Mouse (Mus musculus): Measurements from ENCODE around the gene Ttc19.
A peak's percentile ranks its signal among the peaks of the same experiment; 100 is the strongest.
"Not testable (repeated sequence)": the region's sequence is repeated elsewhere in the genome, so short reads cannot be mapped to it uniquely, and the experiment has no call there.

Gene Ttc19

DNA sequence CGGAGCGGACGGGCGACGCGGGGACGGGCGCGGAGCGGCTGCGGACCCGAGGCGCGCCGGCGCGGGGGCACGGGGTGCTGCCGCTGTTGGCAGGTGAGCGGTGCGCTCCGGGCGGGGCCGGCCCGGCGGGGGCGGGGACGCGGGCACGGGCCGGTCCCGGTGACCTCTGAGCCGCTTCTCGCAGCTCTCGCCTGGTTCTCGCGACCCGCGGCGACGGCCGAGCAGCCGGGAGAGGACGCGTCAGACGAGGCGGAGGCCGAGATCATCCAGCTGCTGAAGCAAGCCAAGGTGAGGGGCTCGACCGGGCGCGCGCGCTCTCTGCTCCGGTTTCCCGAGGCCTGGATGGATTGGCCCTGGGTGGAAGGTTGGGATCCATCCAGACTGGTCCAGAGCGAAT lies 326 bp downstream of the Ttc19 start:
- DNase-seq (ENCODE audit: extremely low spot score, low spot score): no peak

DNA sequence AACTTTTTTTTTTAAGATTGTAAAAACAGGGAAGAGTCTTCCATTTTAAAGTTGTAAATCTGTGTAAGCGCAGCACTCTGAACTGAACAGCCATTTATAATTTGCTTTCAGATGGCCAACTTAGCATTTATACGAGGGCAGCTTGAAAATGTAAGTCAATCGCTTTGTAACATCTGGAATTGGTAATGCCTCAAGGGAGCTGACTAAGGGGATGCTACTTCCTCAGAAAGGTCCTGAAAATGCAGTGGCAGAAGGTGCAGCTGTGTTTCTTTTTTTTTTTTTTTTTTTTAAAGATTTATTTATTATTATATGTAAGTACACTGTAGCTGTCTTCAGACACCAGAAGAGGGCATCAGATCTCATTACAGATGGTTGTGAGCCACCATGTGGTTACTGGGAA lies 2.7 kb downstream of the Ttc19 start:
- not testable (repeated sequence) for DNase-seq (ENCODE audit: extremely low spot score, low spot score)

DNA sequence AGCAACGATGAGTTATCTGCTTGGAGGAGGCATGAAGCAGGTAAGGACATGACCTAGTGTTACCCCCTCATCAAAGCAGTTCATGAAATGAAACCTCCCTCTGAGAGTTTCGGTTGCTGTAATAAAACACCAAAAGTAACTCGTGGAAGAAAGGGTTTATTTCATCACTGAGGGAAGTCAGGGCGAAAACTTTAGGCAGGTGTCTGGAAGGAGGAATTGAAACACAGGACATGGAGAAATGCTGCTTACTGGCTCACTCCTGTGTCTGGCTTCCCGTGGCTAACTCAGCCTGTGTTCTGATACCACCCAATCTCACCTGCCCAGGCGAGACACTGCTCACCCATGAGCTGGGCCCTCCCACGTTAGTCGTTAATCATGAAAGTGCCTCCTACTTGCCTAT lies 3.7 kb downstream of the Ttc19 start:
- no peak for DNase-seq (ENCODE audit: extremely low spot score, low spot score)

DNA sequence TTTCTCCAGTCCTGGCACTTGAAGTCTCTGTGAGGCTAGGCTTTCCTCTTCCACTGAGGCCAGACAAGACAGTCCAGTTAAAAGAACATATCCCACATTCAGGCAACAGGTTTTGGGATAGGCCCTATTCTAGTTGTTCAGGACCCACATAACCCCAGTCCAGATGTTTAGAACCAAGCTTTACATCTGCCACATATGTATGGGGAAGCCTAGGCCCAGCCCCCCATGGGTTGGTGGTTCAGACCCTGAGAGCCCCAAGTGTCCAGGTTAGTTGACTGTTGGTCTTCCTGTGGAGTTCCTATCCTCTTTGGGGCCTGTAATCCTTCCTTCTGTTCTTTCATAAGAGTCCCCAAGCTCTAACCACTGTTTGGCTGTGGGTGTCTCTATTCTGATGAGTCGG lies 6.4 kb downstream of the Ttc19 start:
- DNase-seq (ENCODE audit: extremely low spot score, low spot score): no peak

DNA sequence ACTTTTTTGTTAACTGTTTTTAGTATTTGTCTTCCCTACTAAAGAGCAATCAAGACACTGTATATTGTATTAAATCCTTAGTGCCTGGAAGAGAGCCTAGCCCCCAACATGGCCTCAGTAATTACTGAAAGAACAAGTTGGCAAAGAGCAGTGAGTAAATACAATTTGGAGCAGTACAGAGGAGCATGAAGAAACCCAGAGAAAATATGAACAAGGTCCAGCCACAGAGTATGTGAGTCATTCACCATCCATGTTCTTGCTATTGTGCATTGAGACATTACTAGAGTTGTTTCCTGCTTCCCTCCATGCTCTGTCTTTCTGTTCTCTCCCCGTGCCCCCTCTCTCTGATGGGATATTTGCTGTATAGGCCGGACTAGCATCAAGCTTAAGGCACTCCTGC lies 12.8 kb downstream of the Ttc19 start:
- DNase-seq (ENCODE audit: extremely low spot score, low spot score): no peak

DNA sequence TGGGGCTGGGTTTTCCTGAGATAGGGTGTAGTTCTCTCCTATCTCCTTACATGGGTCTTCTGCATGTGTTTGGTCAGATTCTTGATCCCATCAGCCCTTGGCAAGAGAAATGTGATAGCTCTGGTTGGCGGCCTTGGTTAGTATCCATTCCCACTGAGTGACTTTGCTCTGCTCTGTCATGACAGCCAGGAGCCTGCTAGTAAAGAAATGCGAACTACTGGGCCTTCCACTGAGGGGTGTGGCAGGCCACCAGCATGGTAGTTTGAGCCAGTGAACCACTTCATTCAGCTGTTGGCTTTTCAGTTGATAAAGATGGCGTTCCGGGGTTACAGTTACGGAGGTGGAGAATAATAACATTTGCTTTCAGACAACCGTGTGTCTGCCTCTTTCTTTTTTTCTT lies 17.6 kb downstream of the Ttc19 start:
- no peak for DNase-seq (ENCODE audit: extremely low spot score, low spot score)

DNA sequence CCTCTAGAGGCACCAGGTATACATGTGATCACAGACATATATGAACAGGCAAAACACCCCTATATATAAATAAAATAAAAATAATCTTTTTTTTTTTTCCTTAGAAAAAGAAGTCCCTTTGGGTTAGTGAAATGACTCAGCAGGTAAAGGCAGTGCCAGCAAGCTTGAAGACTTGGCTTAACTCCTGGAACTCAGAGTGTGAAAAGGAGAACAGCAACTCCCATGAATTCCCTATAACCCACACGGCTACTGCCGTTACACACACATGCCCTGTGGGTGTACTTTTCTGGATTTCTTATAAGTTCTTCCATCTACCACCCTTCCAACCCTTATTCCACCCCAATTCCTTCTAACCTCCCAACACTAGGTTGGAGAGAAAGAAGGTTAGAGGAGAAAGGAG lies 24.6 kb downstream of the Ttc19 start:
- no peak for DNase-seq (ENCODE audit: extremely low spot score, low spot score)

DNA sequence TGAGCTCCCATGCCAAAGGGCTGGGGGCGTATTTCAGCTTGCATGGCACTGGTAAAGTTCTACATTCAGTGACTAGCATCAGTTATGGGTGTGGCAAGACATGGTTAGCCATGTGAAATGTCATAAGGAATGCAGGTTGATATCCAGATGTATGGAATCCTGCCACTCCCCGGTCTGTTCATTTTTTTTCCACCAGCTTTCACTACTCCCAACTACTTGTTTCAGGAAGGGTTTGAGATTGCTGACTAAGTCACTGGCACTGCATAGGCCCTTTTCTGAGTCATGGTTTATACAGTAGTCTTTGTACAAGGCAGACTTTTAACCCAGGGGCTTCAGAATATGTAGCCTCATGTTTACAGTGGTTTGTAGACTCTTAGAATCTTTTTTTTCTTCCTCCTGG lies 28.0 kb downstream of the Ttc19 start:
- DNase-seq (ENCODE audit: extremely low spot score, low spot score): no peak

DNA sequence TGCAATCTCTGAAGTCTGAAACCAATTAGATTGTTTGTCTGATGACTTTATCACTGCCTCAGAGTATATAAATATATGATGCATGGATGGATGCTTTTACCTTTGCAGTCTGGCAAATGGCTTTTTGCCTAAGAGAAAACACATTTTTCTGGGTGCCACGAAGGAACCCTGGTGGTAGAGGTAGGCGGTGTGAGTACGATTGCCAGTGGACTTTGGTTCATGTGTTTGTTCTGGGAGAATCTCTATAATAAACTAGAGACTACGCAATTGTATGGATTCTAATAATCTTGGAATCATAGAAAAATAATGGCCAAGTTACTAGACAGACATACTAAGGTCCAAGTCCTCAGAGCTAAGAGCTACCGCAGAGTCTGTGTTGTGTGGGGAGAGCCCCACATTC lies 33.7 kb downstream of the Ttc19 start:
- no peak for DNase-seq (ENCODE audit: extremely low spot score, low spot score)

DNA sequence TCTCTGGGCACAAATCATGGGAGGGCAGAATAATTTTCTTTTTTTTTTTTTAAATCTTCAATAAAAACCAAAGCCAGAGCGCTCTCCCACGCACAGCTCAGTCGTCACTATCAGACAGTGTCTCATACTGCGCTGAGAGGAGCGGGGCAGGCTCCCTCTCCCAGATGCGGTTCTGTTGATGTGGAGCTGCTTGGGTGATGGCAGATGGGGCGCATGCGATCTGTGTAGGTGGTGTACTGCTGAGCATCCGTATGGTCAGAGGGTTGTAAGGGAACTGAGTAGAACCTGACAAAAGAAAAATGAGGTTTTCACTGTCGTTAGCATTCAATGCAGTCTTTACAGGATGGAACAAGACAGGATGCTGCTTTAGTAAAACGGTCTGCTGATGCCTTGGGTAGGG lies 36.5 kb downstream of the Ttc19 start:
- no peak for DNase-seq (ENCODE audit: extremely low spot score, low spot score)

DNA sequence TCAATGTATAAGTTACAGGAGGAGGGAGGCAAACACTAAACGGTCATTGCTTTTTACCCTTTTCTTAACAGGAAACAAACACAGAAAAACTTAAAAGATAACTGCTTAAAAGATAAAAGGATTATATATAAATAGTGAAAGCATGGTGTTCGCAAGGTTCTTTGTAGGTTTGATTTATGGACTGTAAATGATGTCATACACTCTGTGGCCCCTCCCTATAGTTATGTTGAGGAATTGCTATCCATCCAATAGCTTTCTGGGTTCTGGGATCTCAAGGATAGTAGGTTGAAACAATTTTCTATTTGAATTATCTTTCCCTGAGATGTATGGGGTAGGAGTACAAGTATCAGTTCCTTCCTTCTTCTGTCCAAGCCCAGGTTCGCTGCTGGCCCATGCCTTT lies 38.8 kb downstream of the Ttc19 start:
- no peak for DNase-seq (ENCODE audit: extremely low spot score, low spot score)

DNA sequence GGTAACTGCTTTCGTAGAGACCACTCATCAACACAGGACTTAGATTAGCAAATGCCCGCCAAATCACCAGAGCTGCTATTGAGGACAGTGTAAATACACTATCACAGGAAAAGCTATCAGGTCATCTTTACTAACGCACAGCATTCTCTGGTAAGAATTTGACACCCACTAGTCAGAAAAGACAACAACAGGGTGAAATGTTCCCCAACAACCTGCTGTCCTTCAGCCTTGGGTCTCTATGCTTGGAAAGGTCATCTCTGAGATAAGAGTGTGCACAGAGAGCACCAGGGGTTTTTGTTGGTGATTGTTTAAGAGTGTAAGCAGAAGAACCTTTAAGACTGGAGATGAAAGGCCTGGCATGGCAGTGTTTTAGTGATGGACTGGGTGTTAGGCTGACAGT lies 42.4 kb downstream of the Ttc19 start:
- DNase-seq (ENCODE audit: extremely low spot score, low spot score): no peak

DNA sequence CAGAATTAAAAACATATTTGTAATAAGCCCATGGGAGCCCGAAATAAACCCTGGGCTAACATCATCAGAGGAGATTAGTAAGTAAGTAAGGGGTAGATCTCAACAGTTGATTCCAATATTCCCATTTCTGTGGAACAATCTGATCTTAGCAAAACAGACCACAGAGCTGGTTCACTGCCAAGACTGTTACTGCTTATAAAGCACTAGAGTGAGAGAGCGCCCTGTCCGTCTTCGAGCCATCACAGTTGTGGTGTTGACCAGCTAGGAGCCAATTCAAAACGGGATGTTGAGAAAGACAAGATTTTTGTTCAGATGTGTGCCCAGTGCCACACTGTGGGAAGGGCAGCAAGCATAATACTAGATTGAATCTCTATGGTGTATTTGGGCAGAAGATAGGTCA lies 49.9 kb downstream of the Ttc19 start:
- DNase-seq (ENCODE audit: extremely low spot score, low spot score): no peak

DNA sequence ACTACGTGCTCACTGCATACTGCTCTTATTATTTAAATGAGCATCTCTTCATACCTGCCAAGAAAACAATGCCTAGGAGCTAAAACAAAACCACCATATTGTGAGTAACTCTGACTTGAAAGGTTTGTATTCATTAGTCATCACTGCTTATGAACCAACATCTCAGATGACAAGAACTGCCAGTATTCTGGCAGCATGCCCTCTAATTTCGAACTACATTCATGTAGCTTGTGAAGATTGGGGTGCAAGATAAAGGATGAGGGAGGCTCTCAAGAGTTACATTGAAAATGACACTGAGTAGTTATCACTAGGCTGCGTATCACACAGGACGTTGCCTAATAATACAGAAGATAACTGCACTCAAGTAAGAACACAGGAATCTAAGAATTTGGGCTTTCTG lies 51.0 kb downstream of the Ttc19 start:
- peak; percentile 5 for DNase-seq (ENCODE audit: extremely low spot score, low spot score)

DNA sequence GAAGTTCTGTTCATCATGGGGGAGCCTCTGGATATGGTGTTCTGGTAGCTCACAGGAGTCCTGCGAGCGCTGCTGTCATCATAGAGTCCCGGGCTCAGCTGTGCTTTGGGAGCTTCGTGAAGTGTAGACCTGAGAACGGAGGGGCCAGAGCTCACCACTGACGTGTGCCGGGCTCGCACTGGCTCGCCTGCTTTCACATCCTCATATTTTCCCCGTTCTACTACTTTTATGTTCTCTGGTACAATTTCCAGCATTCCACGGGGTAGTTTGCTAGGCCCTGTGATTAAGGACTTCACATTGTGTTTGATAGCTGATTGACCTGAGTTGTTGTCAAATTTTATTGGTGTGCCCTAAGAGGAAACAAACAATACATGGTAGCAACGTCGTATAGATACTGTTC lies 61.7 kb downstream of the Ttc19 start:
- no peak for DNase-seq (ENCODE audit: extremely low spot score, low spot score)

DNA sequence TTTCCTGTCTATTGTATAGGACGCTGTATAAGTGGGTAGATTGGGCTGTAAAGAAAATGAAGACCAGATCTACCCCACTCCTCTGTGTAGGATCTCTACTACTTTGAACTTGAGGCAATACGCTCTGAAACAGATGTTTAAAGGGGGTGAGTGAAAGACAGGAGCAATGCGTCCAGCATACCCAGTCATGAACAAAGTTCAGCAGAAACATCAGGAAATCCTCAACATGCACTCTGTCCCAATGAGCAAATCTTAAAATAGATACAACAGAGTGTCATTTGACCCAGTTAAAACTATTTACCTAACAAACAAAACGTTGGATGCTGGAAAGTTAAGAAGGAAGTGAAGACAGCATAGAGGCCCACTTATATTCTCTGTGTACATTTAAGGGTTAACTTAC lies 70.7 kb downstream of the Ttc19 start:
- DNase-seq (ENCODE audit: extremely low spot score, low spot score): no peak

DNA sequence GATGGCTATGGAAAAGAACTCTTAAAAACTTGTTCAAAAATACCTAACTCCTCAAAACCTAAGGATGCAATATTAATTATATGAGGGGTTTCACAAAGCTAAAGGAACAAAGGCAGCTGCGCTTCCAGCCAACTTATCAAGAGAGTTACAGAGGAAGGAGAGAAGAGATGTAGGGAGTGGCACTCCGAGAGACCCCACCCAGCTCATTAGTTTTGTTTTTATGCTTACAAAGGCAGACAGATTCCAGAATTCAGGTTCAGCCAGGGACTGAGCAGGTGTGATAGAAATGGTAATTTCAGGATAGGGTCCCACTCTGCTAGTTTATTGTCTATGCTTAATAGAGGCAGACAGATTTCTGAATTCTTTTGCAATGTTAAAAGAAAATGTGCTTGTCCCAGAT lies 73.9 kb downstream of the Ttc19 start:
- DNase-seq (ENCODE audit: extremely low spot score, low spot score): no peak

DNA sequence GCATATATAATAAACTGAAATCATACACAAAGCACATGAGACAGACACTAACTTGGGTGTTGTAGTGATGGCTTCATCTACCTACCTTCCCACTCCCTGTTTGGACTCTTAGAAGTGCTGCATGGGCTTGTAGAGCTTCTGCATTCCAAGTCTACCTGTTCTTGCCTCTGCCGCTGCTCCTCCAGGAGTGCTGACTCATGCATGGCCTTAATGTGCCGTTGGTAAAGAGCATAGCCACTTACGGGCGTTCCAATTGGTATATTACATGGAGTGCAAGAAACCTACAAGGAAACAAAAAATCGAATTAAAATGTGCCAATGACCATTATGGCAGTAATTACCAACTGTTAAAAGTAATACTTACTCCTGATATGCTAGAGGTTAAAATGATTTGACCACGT lies 85.6 kb downstream of the Ttc19 start:
- no peak for DNase-seq (ENCODE audit: extremely low spot score, low spot score)

DNA sequence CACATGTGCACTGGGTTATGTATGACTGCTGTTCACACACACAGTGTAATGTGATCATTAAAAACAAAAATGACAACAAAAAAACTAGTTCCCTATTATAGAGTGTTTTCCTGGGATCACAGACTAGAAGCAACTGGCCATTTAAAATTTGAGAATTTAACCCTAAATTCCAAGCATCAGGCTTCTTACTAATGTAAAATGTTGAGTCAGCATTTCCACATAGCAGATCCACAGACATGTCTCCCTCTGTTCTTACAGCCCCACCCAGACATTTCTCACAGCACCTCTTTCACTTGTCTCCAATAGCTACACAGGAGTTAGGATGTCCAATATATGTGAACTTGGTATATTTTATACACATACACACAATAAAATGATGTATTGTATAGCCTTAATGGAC lies 88.7 kb downstream of the Ttc19 start:
- no peak for DNase-seq (ENCODE audit: extremely low spot score, low spot score)

DNA sequence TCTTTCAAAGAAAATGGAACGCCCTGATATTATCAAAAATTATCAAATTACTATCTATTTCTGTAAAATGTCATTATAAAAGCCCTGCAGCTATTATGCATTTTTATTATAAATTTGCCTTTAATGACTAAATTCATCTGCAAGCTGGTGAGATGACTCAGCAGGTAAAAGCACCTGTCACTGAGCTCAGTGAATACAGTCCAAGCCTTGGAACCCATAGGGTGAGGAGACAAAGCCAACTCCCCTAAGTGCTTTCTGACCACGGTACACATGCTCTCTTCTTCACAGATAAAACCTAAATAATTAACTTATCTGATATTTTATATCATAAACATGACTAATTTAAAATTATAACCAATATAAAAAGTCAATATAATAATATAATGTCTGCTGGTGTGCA lies 90.5 kb downstream of the Ttc19 start:
- no peak for DNase-seq (ENCODE audit: extremely low spot score, low spot score)

DNA sequence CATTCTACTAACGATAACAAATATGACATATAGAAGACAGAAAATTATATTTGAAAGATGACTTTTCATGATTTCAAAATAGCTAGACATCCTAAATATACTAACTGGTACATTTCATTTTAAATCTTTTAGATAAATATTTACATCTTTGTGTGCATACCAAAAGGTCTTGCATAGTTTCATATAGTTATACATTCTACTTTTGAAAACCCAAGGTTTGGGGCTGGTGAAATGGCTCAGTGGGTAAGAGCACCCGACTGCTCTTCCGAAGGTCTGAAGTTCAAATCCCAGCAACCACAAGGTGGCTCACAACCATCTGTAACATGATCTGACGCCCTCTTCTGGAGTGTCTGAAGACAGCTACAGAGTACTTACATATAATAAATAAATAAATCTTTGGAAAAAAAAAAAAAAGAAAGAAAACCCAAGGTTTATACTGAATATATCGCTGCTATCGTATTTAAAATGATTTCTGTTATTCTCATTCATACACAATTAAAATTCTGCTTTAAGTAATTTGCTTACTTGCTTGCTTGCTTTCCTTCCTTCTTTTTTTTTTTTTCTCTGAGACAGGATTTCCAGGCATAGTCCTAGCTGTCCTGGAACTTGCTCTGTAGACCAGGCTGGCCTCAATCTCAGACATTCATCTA lies 96.1 kb downstream of the Ttc19 start:
- not testable (repeated sequence) for DNase-seq (ENCODE audit: extremely low spot score, low spot score)

Data from neural tube, embryonic 10.5 days (tissue).